Mouse (Mus musculus): Measurements from ENCODE around the gene Lrrc45. TPM values are rescaled to one million over a fixed set of nuclear protein-coding genes. Genes with fewer than 3 reads are reported as not detected.
"Not testable (repeated sequence)": the region's sequence is repeated elsewhere in the genome, so short reads cannot be mapped to it uniquely, and the experiment has no call there.

The Lrrc45 gene
- 82.6 and 89.9 TPM in 2 replicates for polyA plus RNA-seq (2015; fragmentation: Nextera tagmentation; extraction: Ambion mirVana)

DNA sequence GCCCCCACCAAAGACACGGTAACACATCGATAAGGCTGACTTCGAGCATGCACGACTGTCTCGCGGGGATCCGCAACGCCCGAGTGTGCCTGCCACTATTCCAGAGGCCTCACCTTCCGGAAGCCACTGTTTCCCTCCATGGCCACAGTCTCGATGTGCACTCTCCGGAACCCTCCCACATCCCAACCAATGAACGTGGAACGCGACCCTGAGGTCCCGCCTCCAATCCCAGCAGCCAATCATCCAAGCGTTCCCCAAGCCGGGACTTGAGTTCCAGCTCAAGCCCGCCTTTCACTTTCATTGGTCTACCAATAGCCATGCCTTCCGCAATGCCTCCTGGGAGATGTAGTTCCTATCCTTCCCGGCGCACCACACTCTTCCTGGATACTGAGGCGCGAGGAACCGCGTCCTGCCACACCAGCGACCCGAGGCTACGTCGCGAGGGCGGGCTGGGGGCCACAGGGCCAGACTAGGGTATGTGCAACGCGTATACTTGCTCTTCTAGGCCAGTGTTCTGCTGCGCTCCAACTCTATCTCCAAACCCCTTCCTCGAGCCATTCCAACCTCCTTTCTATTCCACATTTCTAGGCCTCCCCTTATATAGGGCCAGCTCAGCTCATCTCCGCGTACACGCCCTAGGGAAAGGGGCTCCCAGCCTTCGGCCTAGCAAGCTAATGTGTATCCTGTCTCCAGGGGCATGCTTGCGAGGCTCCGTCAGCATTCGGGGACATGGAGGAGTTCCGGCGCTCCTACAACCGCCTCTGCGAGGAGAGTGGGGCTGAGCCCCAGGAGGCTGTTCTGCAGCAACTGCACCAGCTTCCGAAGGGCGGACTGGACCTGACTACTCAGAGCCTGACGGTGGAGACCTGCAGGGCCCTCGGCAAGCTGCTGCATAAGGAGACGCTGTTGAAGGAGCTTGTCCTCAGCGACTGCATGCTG lies at the start of gene Lrrc45, which contains the start of gene Cenpx:
Gene Lrrc45, plus strand, starts transcription at position 346 of the 939 bp plus-strand sequence.
Gene Cenpx, minus strand, starts transcription at position 159 of the 939 bp plus-strand sequence.
- H3K36me3 ChIP-seq (replicated peaks) = peaks cover 5% of the 10 kb centered on the region; the same call in 1 of the 2 replicates
- H3K27ac ChIP-seq = peak within 1 kb of the TSS; percentile 80
- no peaks in the 10 kb centered on the region for H3K9me3 ChIP-seq
- ATAC-seq (replicated peaks) = peak; percentile 97
- H3K4me1 ChIP-seq = peaks cover 24% of the 10 kb centered on the region
- 2% methylated on average over 53 of the region's 53 CpGs for WGBS
- peak within 1 kb of the TSS; percentile 61 for H3K4me3 ChIP-seq
- no peaks in the 10 kb centered on the region for H3K27me3 ChIP-seq (replicated peaks)
- H3K9ac ChIP-seq = peak within 1 kb of the TSS; percentile 73
- peak within 1 kb of the TSS; percentile 99 for H3K4me2 ChIP-seq

DNA sequence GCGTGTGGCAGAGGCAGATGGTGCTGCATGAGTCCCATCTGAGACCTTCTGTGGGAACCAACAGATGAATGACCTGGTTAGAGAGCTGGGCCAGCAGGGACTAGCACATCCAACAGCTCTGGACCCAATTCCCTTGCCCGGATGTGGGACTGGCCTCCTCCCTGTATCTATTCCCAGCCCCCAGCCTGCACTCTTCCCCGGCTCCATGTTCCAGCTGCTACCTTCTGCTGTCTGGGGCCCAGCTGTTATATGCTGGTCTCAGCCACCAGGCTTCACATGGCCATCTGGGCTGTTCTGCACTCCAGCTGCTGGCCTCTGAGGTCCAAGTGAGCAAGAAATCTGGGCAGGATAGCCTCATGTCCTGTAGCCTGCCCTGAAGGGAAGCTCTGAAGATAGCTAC lies 48.3 kb upstream of the Lrrc45 start:
- no peak overlapping the region for H3K27ac ChIP-seq
- WGBS = 83% methylated on average over 3 of the region's 3 CpGs
- peaks cover 11% of the 10 kb centered on the region for H3K4me1 ChIP-seq
- H3K36me3 ChIP-seq (replicated peaks) = no peaks in the 10 kb centered on the region
- peaks cover 41% of the 10 kb centered on the region for H3K27me3 ChIP-seq (replicated peaks)
- H3K9ac ChIP-seq = no peak overlapping the region
- no peak overlapping the region for H3K4me2 ChIP-seq
- ATAC-seq (replicated peaks) = no peak
- no peaks in the 10 kb centered on the region for H3K9me3 ChIP-seq
- H3K4me3 ChIP-seq = no peak overlapping the region

DNA sequence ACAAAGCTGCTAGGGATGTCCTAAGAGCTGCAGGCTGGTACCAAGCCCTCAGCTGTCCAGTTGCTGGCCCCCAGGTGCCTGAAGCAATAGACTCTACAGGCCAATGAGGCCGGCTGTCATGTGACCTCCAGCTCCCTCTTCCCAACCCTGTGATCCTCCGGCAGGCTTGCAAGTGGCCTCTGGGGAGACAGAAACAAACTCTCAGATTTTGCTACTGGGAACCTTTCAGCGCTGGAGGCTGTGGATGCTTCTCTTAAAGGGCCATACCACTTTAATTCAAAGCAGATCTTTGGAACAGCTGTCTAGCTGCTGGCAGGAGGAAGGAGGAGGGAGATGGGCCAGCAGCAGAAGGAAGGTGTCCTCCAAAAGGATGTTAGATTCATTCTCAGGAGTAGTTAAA lies 47.1 kb upstream of the Lrrc45 start:
- H3K4me1 ChIP-seq = no peaks in the 10 kb centered on the region
- no peaks in the 10 kb centered on the region for H3K36me3 ChIP-seq (replicated peaks)
- no peak overlapping the region for H3K4me3 ChIP-seq
- no peak overlapping the region for H3K9ac ChIP-seq
- 10% methylated on average over 3 of the region's 3 CpGs for WGBS
- H3K4me2 ChIP-seq = no peak overlapping the region
- peaks cover 29% of the 10 kb centered on the region for H3K27me3 ChIP-seq (replicated peaks)
- no peak overlapping the region for H3K27ac ChIP-seq
- ATAC-seq (replicated peaks) = no peak
- H3K9me3 ChIP-seq = no peaks in the 10 kb centered on the region

DNA sequence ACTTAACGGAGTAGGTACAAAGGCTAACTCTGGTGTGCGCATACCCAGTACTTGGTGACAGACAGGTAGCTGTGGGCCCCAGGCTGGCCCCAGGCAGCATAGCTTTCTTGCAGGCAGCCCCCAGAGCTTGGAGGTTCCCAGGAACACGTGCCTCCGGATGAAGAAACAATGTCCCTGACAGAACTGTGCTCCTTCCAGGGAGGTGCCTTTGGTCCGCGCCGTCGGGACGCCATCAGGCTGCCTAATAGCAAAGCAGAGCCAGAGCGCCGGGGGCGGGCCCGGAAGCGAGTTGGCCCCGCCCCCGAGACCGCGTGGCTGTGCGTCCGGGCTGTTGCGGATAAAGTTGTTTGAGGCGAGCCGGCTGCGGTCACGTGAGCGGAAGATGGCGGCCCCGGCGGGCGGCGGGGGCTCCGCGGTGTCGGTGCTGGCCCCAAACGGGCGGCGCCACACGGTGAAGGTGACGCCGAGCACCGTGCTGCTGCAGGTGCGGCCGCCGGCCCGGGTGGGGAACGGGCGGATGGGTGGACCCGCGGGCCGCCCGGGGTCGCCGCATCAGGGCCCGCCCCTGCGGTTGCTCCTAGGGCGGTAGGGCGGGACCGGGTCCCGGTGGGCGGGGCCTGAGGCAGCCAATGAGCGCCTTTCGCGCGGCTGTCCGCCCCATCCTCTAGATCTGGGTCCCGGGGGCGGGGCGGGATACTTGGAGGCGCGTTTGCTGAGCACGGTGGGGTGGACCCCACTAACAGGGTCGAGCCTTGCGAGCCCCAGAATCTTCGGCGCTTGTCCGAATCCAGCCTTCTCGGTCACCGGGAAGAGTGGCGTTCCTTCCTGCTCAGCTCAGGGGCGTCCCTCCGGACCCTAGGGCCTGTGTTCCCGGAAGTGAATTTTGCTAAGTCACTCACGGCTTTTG lies 40.8 kb upstream of the Lrrc45 start, which contains the start of gene Aspscr1:
Gene Aspscr1, plus strand, starts transcription at position 287 of the 907 bp plus-strand sequence.
- peaks cover 17% of the 10 kb centered on the region for H3K4me1 ChIP-seq
- H3K4me2 ChIP-seq = peak within 1 kb of the TSS; percentile 66
- under 1% methylated on average over 83 of the region's 83 CpGs for WGBS
- no peaks in the 10 kb centered on the region; the same call in 1 of the 2 replicates for H3K36me3 ChIP-seq (replicated peaks)
- H3K9me3 ChIP-seq = no peaks in the 10 kb centered on the region
- no peaks in the 10 kb centered on the region for H3K27me3 ChIP-seq (replicated peaks)
- peak within 1 kb of the TSS; percentile 67 for H3K9ac ChIP-seq
- peak within 1 kb of the TSS; percentile 79 for H3K4me3 ChIP-seq
- ATAC-seq (replicated peaks) = peak; percentile 96
- H3K27ac ChIP-seq = peak within 1 kb of the TSS; percentile 94

DNA sequence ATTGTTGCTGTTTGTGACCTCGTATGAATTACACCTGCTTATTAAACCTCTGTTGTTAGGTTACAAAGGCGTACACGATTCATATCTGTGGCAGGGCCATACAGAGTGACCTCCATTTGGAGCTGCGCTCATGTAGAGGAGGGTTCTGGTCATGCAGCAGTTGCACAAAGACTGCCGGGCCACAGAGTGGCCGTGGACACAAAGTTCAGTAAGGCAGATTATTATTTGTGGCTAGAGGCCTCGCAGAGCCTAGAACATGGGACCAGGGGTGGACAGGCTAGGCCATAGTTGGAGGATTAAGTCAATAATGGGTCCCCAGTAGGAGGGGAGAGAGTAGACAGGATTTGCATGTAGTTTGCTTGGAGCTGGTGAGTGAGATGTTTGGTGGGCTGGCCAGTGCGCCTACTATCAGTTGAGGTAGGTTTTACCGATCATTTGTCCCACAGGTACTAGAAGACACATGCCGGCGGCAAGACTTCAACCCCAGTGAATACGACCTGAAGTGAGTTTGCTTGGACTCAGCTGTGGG lies 40.1 kb upstream of the Lrrc45 start:
- H3K9ac ChIP-seq = peak overlapping the region; percentile 67
- peaks cover 17% of the 10 kb centered on the region for H3K4me1 ChIP-seq
- peak overlapping the region; percentile 79 for H3K4me3 ChIP-seq
- peak overlapping the region; percentile 66 for H3K4me2 ChIP-seq
- no peaks in the 10 kb centered on the region for H3K27me3 ChIP-seq (replicated peaks)
- H3K36me3 ChIP-seq (replicated peaks) = no peaks in the 10 kb centered on the region; the same call in 1 of the 2 replicates
- WGBS = 31% methylated on average over 12 of the region's 12 CpGs
- H3K9me3 ChIP-seq = no peaks in the 10 kb centered on the region
- ATAC-seq (replicated peaks) = peak; percentile 59
- peak overlapping the region; percentile 94 for H3K27ac ChIP-seq

DNA sequence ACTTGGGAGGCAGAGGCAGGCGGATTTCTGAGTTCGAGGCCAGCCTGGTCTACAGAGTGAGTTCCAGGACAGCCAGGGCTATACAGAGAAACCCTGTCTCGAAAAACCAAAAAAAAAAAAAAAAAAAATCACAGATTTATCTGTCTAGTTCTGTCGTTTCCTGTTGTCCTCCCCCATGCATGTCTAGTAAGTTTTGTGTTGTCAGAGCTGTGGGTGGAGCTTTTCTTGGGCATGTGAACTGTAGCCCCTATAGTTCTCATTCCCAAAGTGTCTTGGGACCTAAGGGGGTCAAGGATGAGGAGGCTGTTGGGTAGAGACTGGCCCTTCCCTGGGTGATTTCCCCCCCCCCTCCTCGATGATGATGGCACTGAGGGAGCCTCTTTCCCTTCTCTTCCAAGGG lies 37.9 kb upstream of the Lrrc45 start:
- not testable (repeated sequence) for H3K4me3 ChIP-seq; H3K9me3 ChIP-seq; ATAC-seq (replicated peaks); H3K9ac ChIP-seq; H3K27me3 ChIP-seq (replicated peaks); H3K4me2 ChIP-seq; H3K27ac ChIP-seq; H3K36me3 ChIP-seq (replicated peaks)
- H3K4me1 ChIP-seq = peaks cover 17% of the 10 kb centered on the region
- 86% methylated on average over 5 of the region's 5 CpGs for WGBS

DNA sequence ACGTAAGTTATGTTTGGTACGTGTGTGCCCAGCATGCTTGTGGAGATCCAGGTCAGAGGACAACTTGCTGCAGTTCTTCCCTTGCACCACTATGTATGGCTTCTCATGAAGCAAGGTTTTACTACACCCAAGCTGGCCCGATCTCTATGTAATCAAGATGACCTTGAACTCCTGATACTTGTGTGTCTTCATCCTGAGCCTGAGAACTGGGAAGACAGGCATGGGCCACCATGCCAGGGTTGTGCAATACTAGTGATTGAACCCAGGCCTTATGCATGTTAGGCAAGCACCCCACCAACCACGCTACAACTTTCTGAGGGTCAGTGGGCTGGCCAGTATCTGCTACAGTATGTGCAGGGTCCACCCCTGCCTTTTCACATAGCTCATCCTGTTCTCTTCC lies 36.8 kb upstream of the Lrrc45 start:
- Histone ChIP-seq H3K36me3 (replicated peaks) (peaks cover 7% of the 10 kb centered on the region; the same call in 1 of the 2 replicates), H3K4me3 (no peak overlapping the region), H3K27ac (no peak overlapping the region), H3K9me3 (no peaks in the 10 kb centered on the region), H3K27me3 (replicated peaks) (no peaks in the 10 kb centered on the region), H3K4me1 (peaks cover 17% of the 10 kb centered on the region), H3K9ac (no peak overlapping the region), H3K4me2 (no peak overlapping the region)
- no peak for ATAC-seq (replicated peaks)
- WGBS = 95% methylated on average over 4 of the region's 4 CpGs

DNA sequence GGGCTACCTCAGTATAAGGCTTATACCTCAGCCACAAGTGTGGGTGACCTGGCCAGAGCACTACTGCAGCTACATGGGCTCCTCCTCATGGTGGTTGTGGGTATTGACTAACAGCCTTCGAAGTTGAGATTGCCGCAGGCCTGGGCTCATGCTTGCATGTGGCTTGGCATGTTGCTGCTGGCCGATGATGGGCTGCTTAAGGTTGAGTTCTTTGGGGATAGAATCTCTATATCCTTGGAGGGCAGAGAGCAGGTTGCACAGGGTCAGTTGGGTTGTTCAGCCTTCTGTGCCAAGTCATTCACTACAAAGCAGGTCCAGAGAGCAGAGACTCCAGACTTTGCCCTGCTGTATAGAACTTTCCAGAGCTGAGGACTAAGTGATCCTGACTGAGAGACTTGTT lies 33.8 kb upstream of the Lrrc45 start:
- Histone ChIP-seq H3K9ac (no peak overlapping the region), H3K27me3 (replicated peaks) (no peaks in the 10 kb centered on the region), H3K4me1 (0 out of 2 replicates have a peak, but pooled peaks cover 4% of the 10 kb centered on the region), H3K4me3 (no peak overlapping the region), H3K27ac (no peak overlapping the region), H3K36me3 (replicated peaks) (peaks cover 14% of the 10 kb centered on the region; the same call in 1 of the 2 replicates), H3K9me3 (no peaks in the 10 kb centered on the region), H3K4me2 (no peak overlapping the region)
- 72% methylated on average over 3 of the region's 3 CpGs for WGBS
- no peak for ATAC-seq (replicated peaks)

DNA sequence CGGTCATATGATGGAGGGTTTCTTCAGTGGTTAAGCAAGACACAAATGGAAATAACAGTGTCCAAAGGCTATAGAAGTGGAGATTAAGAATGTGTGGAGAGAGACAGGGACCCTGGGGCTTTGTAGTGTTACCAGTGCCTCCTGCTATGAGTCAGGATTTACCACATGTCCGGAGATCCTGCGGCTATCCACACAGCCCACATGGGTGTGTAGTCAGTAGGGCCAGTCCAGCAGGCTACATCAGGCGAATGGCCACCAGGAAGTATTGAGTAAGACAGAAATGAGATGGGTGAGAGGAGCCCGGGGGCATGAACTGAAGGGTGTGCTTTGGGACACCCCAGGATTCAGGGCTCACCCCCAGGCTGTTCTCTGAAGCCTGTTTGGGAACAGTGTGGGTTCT lies 31.0 kb upstream of the Lrrc45 start:
- peaks cover 20% of the 10 kb centered on the region; the same call in 1 of the 2 replicates for H3K36me3 ChIP-seq (replicated peaks)
- no peaks in the 10 kb centered on the region for H3K27me3 ChIP-seq (replicated peaks)
- ATAC-seq (replicated peaks) = no peak
- no peak overlapping the region for H3K4me3 ChIP-seq
- 93% methylated on average over 5 of the region's 5 CpGs for WGBS
- no peaks in the 10 kb centered on the region for H3K9me3 ChIP-seq
- H3K4me2 ChIP-seq = no peak overlapping the region
- no peak overlapping the region for H3K27ac ChIP-seq
- H3K4me1 ChIP-seq = no peaks in the 10 kb centered on the region
- H3K9ac ChIP-seq = no peak overlapping the region

DNA sequence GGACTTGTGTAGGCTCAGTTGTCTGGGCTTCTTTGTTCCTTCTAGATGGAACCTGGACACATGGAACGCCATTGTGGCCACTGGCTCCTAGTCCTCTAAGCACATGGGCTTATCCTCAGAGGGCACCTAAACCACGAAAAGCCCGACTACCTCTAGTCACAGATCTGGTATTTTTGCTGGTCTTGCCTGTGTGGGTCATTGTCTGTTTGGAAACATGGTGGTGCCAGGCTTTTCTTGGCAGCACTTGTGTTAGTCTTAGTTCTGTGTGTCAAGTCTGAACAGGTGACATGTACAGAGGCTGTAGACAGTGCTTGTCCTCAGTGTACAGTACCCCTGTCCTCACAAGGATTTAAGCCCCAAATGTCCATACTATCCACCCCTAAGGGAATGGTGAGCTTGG lies 30.2 kb upstream of the Lrrc45 start:
- WGBS = 94% methylated on average over 3 of the region's 3 CpGs
- H3K36me3 ChIP-seq (replicated peaks) = peaks cover 20% of the 10 kb centered on the region

DNA sequence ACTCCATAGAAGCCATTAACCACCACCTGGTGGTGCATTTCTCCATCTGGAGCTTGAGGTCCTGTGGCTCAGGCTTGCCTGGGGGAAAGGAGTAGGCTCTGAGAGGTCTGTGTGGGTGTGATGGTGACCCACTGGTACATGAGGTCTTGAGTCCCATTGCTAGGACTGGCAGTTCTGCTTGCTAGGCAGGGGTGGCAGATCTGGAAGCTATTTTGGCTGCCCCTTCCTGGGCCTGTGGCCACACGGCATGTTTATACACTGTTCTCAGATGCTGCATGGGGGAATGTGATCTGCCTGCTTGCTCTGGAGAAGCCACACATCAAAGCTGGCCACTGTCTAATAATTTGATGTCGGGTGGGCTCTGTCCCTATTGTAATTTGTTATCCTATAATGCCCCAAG lies 29.6 kb upstream of the Lrrc45 start:
- ATAC-seq (replicated peaks) = no peak
- peaks cover 20% of the 10 kb centered on the region for H3K36me3 ChIP-seq (replicated peaks)
- no peak overlapping the region for H3K27ac ChIP-seq
- H3K9ac ChIP-seq = no peak overlapping the region
- H3K27me3 ChIP-seq (replicated peaks) = no peaks in the 10 kb centered on the region
- no peak overlapping the region for H3K4me2 ChIP-seq
- WGBS = 90% methylated on average over 2 of the region's 2 CpGs
- no peaks in the 10 kb centered on the region for H3K9me3 ChIP-seq
- no peaks in the 10 kb centered on the region for H3K4me1 ChIP-seq
- no peak overlapping the region for H3K4me3 ChIP-seq

More for the DNA sequence above, 30.2 kb upstream of the Lrrc45 start:
- Histone ChIP-seq H3K27me3 (replicated peaks) (no peaks in the 10 kb centered on the region), H3K4me3 (no peak overlapping the region), H3K9me3 (no peaks in the 10 kb centered on the region), H3K4me1 (no peaks in the 10 kb centered on the region), H3K9ac (no peak overlapping the region), H3K27ac (no peak overlapping the region), H3K4me2 (no peak overlapping the region)
- no peak for ATAC-seq (replicated peaks)

DNA sequence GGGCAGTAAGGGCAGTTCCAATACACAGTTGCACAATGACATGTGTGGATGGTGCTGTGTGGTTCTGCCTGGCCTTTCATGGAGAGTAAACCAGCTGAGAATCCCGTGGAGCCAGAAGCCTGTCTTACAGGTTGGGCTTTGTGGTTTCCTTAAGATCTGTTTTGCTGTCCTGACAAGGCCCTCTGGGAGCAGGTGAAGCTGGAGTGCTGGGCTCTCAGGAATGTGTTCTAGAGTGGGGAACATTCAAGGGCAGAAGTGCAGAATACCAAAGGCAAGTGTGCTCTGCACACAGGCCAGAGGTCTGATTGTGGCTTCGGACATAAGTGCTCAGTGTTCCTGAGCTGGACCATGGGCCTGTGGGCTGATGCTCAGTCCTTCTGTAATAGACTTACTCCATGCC lies 29.1 kb upstream of the Lrrc45 start:
- Histone ChIP-seq H3K36me3 (replicated peaks) (peaks cover 20% of the 10 kb centered on the region), H3K9ac (no peak overlapping the region), H3K9me3 (no peaks in the 10 kb centered on the region), H3K4me1 (no peaks in the 10 kb centered on the region), H3K27me3 (replicated peaks) (no peaks in the 10 kb centered on the region), H3K27ac (no peak overlapping the region), H3K4me3 (no peak overlapping the region), H3K4me2 (no peak overlapping the region)
- ATAC-seq (replicated peaks) = no peak
- WGBS = 99% methylated on average over 2 of the region's 2 CpGs

All from midbrain, embryonic 15.5 days (tissue).